Mouse (Mus musculus): ENCODE measurements around the gene Olfr1089. TPM values are rescaled to one million over a fixed set of nuclear protein-coding genes. Genes with fewer than 3 reads are reported as not detected.

The Olfr1089 gene
- total RNA-seq (2018; cell fraction: chromatin; rRNA removed) = not detected
- not detected for total RNA-seq (2018; cell fraction: cytosol; rRNA removed)
- total RNA-seq (2018; cell fraction: nucleus; rRNA removed) = not detected
- polyA plus RNA-seq (2018) = not detected in 3 replicates

GRCm38 (mm10) chr2:86733601-86734000, at the start of gene Olfr1089:
Gene Olfr1089, minus strand, starts transcription at chr2:86733701.
- Histone ChIP-seq H3K36me3 (ENCODE audit: inconsistent target) (no peaks in the 10 kb centered on the region), H3K27ac (no peak within 1 kb of the TSS), H3K4me3 (ENCODE audit: inconsistent target) (no peak within 1 kb of the TSS), H3K79me2 (ENCODE audit: inconsistent target) (no peaks in the 10 kb centered on the region)

GRCm38 (mm10) chr2:86782179-86782578, 48.7 kb upstream of the Olfr1089 start, which contains the start of gene Olfr1093:
Gene Olfr1093, plus strand, starts transcription at chr2:86782479.
- Histone ChIP-seq H3K79me2 (ENCODE audit: inconsistent target) (no peaks in the 10 kb centered on the region), H3K36me3 (ENCODE audit: inconsistent target) (no peaks in the 10 kb centered on the region), H3K4me3 (ENCODE audit: inconsistent target) (no peak within 1 kb of the TSS), H3K27ac (no peak within 1 kb of the TSS)
- WGBS (ENCODE audit: missing documents) = 91% methylated on average over 2 of the region's 2 CpGs

- Histone ChIP-seq H3K27ac (no peak overlapping the region), H3K79me2 (ENCODE audit: inconsistent target) (no peaks in the 10 kb centered on the region), H3K4me3 (ENCODE audit: inconsistent target) (no peak overlapping the region), H3K36me3 (ENCODE audit: inconsistent target) (no peaks in the 10 kb centered on the region)
- 98% methylated on average over 6 of the region's 6 CpGs for WGBS (ENCODE audit: missing documents)
Observed at GRCm38 (mm10) chr2:86761050-86761449, 27.5 kb upstream of the Olfr1089 start.

GRCm38 (mm10) chr2:86758893-86759292, 25.4 kb upstream of the Olfr1089 start, which contains the start of gene Olfr1090:
Gene Olfr1090, minus strand, starts transcription at chr2:86758993.
- Histone ChIP-seq H3K27ac (no peak within 1 kb of the TSS), H3K79me2 (ENCODE audit: inconsistent target) (no peaks in the 10 kb centered on the region), H3K4me3 (ENCODE audit: inconsistent target) (no peak within 1 kb of the TSS), H3K36me3 (ENCODE audit: inconsistent target) (no peaks in the 10 kb centered on the region)
- 90% methylated on average over 1 of the region's 1 CpGs for WGBS (ENCODE audit: missing documents)

- no peaks in the 10 kb centered on the region for H3K36me3 ChIP-seq (ENCODE audit: inconsistent target)
- H3K4me3 ChIP-seq (ENCODE audit: inconsistent target) = no peak within 1 kb of the TSS
- H3K27ac ChIP-seq = no peak within 1 kb of the TSS
- H3K79me2 ChIP-seq (ENCODE audit: inconsistent target) = no peaks in the 10 kb centered on the region
Observed at GRCm38 (mm10) chr2:86698295-86698694, 35.2 kb downstream of the Olfr1089 start, which contains the start of gene Olfr1087. Gene Olfr1087, minus strand, starts transcription at chr2:86698395.

Other genes starting within 250 kb of the Olfr1089 start
- not detected in 3 replicates for gene Olfr228, start 246.3 kb downstream of the Olfr1089 start, polyA plus RNA-seq (2018)
- not detected in 3 replicates for gene Olfr1076, start 225.2 kb downstream of the Olfr1089 start, polyA plus RNA-seq (2018)
- not detected in 3 replicates for gene Olfr1079, start 191.2 kb downstream of the Olfr1089 start, polyA plus RNA-seq (2018)
- not detected in 3 replicates for gene Olfr1080, start 175.5 kb downstream of the Olfr1089 start, polyA plus RNA-seq (2018)
- gene Olfr1082, start 134.7 kb downstream of the Olfr1089 start, polyA plus RNA-seq (2018) = not detected in 3 replicates
- not detected in 3 replicates for gene Olfr1084, start 94.0 kb downstream of the Olfr1089 start, polyA plus RNA-seq (2018)
- gene Olfr1085, start 71.7 kb downstream of the Olfr1089 start, polyA plus RNA-seq (2018) = not detected in 3 replicates
- not detected in 3 replicates for gene Olfr1086, start 53.6 kb downstream of the Olfr1089 start, polyA plus RNA-seq (2018)
- not detected in 3 replicates for gene Olfr1087, start 35.3 kb downstream of the Olfr1089 start, polyA plus RNA-seq (2018)
- gene Olfr1090, start 25.3 kb upstream of the Olfr1089 start, polyA plus RNA-seq (2018) = not detected in 3 replicates
- gene Olfr1093, start 48.8 kb upstream of the Olfr1089 start, polyA plus RNA-seq (2018) = not detected in 3 replicates
- gene Olfr141, start 76.3 kb upstream of the Olfr1089 start, polyA plus RNA-seq (2018) = not detected in 3 replicates
- not detected in 3 replicates for gene Olfr1094, start 91.0 kb upstream of the Olfr1089 start, polyA plus RNA-seq (2018)
- not detected in 3 replicates for gene Olfr1095, start 118.0 kb upstream of the Olfr1089 start, polyA plus RNA-seq (2018)
- not detected in 3 replicates for gene Gm13723, start 141.1 kb upstream of the Olfr1089 start, polyA plus RNA-seq (2018)
- not detected in 3 replicates for gene Olfr1097, start 158.5 kb upstream of the Olfr1089 start, polyA plus RNA-seq (2018)
- not detected in 3 replicates for gene Olfr1098, start 190.8 kb upstream of the Olfr1089 start, polyA plus RNA-seq (2018)
- gene Olfr1099, start 227.0 kb upstream of the Olfr1089 start, polyA plus RNA-seq (2018) = not detected in 3 replicates
- not detected in 3 replicates for gene Olfr1100, start 246.3 kb upstream of the Olfr1089 start, polyA plus RNA-seq (2018)